Mouse (Mus musculus): Measurements from ENCODE around the gene Samd14.
"Not testable (repeated sequence)": the region's sequence is repeated elsewhere in the genome, so short reads cannot be mapped to it uniquely, and the experiment has no call there.

Gene Samd14

GRCm38 (mm10) chr11:95006525-95007219 is 3.0 kb upstream of the Samd14 start:
- DNase-seq: peak; percentile 85 to 90

- no peak for DNase-seq
Observed at GRCm38 (mm10) chr11:95007418-95007817, 2.3 kb upstream of the Samd14 start.

- DNase-seq: peak in 1 of 2 experiments; percentile 40
Observed at GRCm38 (mm10) chr11:95008661-95009628, 734 bp upstream of the Samd14 start.

GRCm38 (mm10) chr11:95010141-95010739 is 561 bp downstream of the Samd14 start:
- DNase-seq: peak in 1 of 2 experiments; percentile 50

- DNase-seq: not testable (repeated sequence)
Observed at GRCm38 (mm10) chr11:95010841-95011403, 1.2 kb downstream of the Samd14 start.

GRCm38 (mm10) chr11:95011416-95011815 is 1.7 kb downstream of the Samd14 start:
- no peak for DNase-seq

GRCm38 (mm10) chr11:95012075-95012474 is 2.4 kb downstream of the Samd14 start:
- no peak for DNase-seq

- DNase-seq: no peak
Observed at GRCm38 (mm10) chr11:95012487-95012886, 2.8 kb downstream of the Samd14 start.

- DNase-seq: no peak
Observed at GRCm38 (mm10) chr11:95015484-95015883, 5.8 kb downstream of the Samd14 start.

GRCm38 (mm10) chr11:95022237-95022992 is 12.7 kb downstream of the Samd14 start:
- DNase-seq: no peak

- peak in 1 of 2 experiments; percentile 39 for DNase-seq
Observed at GRCm38 (mm10) chr11:95023481-95023880, 13.8 kb downstream of the Samd14 start.

- DNase-seq: peak; percentile 71 to 85
Observed at GRCm38 (mm10) chr11:95024439-95025184, 14.9 kb downstream of the Samd14 start.

GRCm38 (mm10) chr11:95025227-95026012 is 15.7 kb downstream of the Samd14 start:
- peak in 1 of 2 experiments; percentile 70 for DNase-seq

GRCm38 (mm10) chr11:95026090-95026542 is 16.4 kb downstream of the Samd14 start:
- peak in 1 of 2 experiments; percentile 73 for DNase-seq

- DNase-seq: peak in 1 of 2 experiments; percentile 40
Observed at GRCm38 (mm10) chr11:95026849-95027248, 17.2 kb downstream of the Samd14 start.

- no peak for DNase-seq
Observed at GRCm38 (mm10) chr11:95027850-95028470, 18.3 kb downstream of the Samd14 start.

GRCm38 (mm10) chr11:95032945-95033344 is 23.3 kb downstream of the Samd14 start:
- DNase-seq: peak; percentile 54 to 88

GRCm38 (mm10) chr11:95033617-95034016 is 23.9 kb downstream of the Samd14 start:
- DNase-seq: peak in 1 of 2 experiments; percentile 37

GRCm38 (mm10) chr11:95034902-95035301 is 25.2 kb downstream of the Samd14 start:
- DNase-seq: peak in 1 of 2 experiments; percentile 49

- DNase-seq: peak in 1 of 2 experiments; percentile 26
Observed at GRCm38 (mm10) chr11:95036521-95036920, 26.8 kb downstream of the Samd14 start.
